Mouse (Mus musculus) neural tube, embryonic 11.5 days (tissue): ENCODE measurements around the gene Lpp. TPM values are rescaled to one million over a fixed set of nuclear protein-coding genes. Genes with fewer than 3 reads are reported as not detected.

Experiments
- ATAC-seq: fragments of 200-750 bp; cut with Nextera tagmentation; 2 replicates; pipeline ENCODE4 v1.8.0; 2017; ENCODE audit warnings: moderate number of reproducible peaks, mild to moderate bottlenecking, moderate TSS enrichment, moderate library complexity; ENCODE audit not compliant: insufficient read depth, low FRiP score, low TSS enrichment
- DNase-seq: peaks from one replicate; pipeline ENCODE4 v3.0.0-alpha.2; 2015; ENCODE audit warnings: low spot score
- H3K27ac ChIP-seq: fragments of 300-500 bp; sonication (generic); 2 replicates; pipeline ENCODE4 v1.5.1; 2014; ENCODE audit warnings: low read depth, mild to moderate bottlenecking, low read length
- H3K27me3 ChIP-seq: fragments of 300-500 bp; sonication (generic); 2 replicates; pipeline ENCODE4 v1.6.1; 2014; ENCODE audit warnings: mild to moderate bottlenecking, low read length, mixed read lengths; ENCODE audit not compliant: control insufficient read depth, insufficient read depth
- H3K36me3 ChIP-seq: fragments of 300-500 bp; sonication (generic); 2 replicates; pipeline ENCODE4 v1.6.1; 2014; ENCODE audit warnings: mild to moderate bottlenecking, low read length, moderate library complexity, mixed read lengths; ENCODE audit not compliant: control insufficient read depth, insufficient read depth
- H3K4me1 ChIP-seq: fragments of 300-500 bp; sonication (generic); 2 replicates; pipeline ENCODE4 v1.6.1; 2014; ENCODE audit warnings: low read length, mixed read lengths; ENCODE audit not compliant: control insufficient read depth, insufficient read depth
- H3K4me2 ChIP-seq: fragments of 300-500 bp; sonication (generic); 2 replicates; pipeline ENCODE4 v1.6.1; 2014; ENCODE audit warnings: low read depth, mild to moderate bottlenecking, moderate library complexity
- H3K4me3 ChIP-seq: fragments of 300-500 bp; sonication (generic); 2 replicates; pipeline ENCODE4 v1.5.1; 2014; ENCODE audit warnings: low read depth, low read length
- H3K9ac ChIP-seq: fragments of 300-500 bp; sonication (generic); 2 replicates; pipeline ENCODE4 v1.6.1; 2014; ENCODE audit warnings: mild to moderate bottlenecking, low read length
- H3K9me3 ChIP-seq: fragments of 300-500 bp; sonication (generic); 2 replicates; pipeline ENCODE4 v1.6.1; 2016; ENCODE audit warnings: low read length; ENCODE audit not compliant: control insufficient read depth
- WGBS: fragments of 180-500 bp; shearing (Covaris S2); extraction: QIAGEN DNeasy Blood & Tissue Kit; methylation state at CpG from one replicate; pipeline ENCODE4 v1.1.7; 2014; 5-methylcytosine and 5-hydroxymethylcytosine counted together
- polyA plus RNA-seq: library from polyadenylated mRNA; unstranded; fragments of >200 nt; fragmentation: Nextera tagmentation; extraction: Ambion mirVana; gene quantifications from 2 replicates; pipeline ENCODE4 v1.2.1, GENCODE M21; 2014

Gene Lpp
- polyA plus RNA-seq, 1 experiment from 2014 or later = 21.7 TPM

DNA sequence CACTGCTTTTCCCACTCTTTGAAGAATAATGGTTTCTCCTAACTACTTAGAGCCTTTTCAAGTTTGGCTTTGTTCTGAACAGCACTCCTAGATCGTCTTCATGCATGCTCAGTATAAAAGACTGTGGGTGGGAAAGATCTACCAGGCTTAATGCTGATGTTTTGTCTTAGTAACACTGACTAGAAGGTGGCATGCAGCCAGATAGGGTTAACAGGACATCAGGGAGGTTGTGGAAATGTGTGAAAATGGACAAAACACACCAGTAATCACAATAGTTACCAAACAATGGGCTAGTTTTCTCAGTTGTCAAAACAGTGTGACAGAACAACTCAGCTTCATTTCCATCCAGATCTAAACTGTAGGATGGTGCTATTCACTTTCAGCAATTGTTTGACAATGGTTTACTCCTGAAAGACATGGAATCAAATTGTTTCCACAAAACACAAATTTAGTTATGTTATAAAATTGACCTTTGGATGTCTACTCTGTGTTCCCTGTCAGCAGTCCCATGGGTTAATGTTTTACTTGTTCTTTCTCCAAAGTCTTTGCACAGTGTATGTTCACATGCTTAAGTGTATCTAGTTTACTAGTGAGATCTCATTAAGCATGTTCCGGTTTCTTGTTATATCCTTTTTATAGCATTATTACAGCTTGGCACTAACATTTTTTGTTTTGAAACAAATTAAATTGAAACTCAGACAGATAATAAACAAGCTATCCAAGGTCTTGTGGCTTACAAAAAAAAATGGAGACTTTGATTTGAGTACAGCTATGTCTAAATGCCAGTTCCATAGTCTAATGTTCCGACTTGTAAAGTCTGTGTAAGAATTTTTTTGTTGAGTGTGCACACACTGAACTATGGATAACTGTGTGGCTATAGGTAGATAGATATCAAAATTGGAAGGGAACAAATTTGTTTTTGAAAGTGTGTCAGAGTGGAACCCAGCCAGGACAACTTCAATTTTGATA is 229.2 kb downstream of the Lpp start:
- H3K27ac ChIP-seq = no peak overlapping the region
- H3K4me3 ChIP-seq = no peak overlapping the region
- DNase-seq (no peak), ATAC-seq (no peak)
- no peaks in the 10 kb centered on the region; the same call in 1 of the 2 replicates for H3K9me3 ChIP-seq
- 71% methylated on average over 3 of the region's 3 CpGs for WGBS
- no peak overlapping the region for H3K4me2 ChIP-seq
- no peaks in the 10 kb centered on the region for H3K36me3 ChIP-seq
- H3K9ac ChIP-seq = no peak overlapping the region
- no peaks in the 10 kb centered on the region for H3K27me3 ChIP-seq
- no peaks in the 10 kb centered on the region for H3K4me1 ChIP-seq

GRCm38 (mm10) chr16:24624335-24624734 is 231.0 kb downstream of the Lpp start:
- H3K4me3 ChIP-seq = no peak overlapping the region
- no peak overlapping the region for H3K27ac ChIP-seq
- no peak overlapping the region for H3K4me2 ChIP-seq
- H3K9ac ChIP-seq = no peak overlapping the region
- H3K9me3 ChIP-seq = no peaks in the 10 kb centered on the region; the same call in 1 of the 2 replicates
- 74% methylated on average over 5 of the region's 5 CpGs for WGBS
- no peak for ATAC-seq
- H3K36me3 ChIP-seq = no peaks in the 10 kb centered on the region
- H3K27me3 ChIP-seq = no peaks in the 10 kb centered on the region
- DNase-seq = no peak
- H3K4me1 ChIP-seq = no peaks in the 10 kb centered on the region

- 94% methylated on average over 5 of the region's 5 CpGs for WGBS
- Histone ChIP-seq H3K9ac (no peak overlapping the region), H3K4me3 (no peak overlapping the region), H3K9me3 (no peaks in the 10 kb centered on the region; the same call in 1 of the 2 replicates), H3K27ac (no peak overlapping the region), H3K36me3 (no peaks in the 10 kb centered on the region), H3K4me2 (no peak overlapping the region), H3K4me1 (no peaks in the 10 kb centered on the region), H3K27me3 (no peaks in the 10 kb centered on the region)
- ATAC-seq (no peak), DNase-seq (no peak)
Measured at GRCm38 (mm10) chr16:24625576-24625975, 232.3 kb downstream of the Lpp start.

- no peaks in the 10 kb centered on the region for H3K4me1 ChIP-seq
- no peaks in the 10 kb centered on the region for H3K36me3 ChIP-seq
- WGBS = 93% methylated on average over 1 of the region's 1 CpGs
- H3K27me3 ChIP-seq = no peaks in the 10 kb centered on the region
- no peak overlapping the region for H3K27ac ChIP-seq
- no peak overlapping the region for H3K4me3 ChIP-seq
- no peak for ATAC-seq
- H3K9ac ChIP-seq = no peak overlapping the region
- DNase-seq = no peak
- H3K4me2 ChIP-seq = no peak overlapping the region
- no peaks in the 10 kb centered on the region for H3K9me3 ChIP-seq
Measured at GRCm38 (mm10) chr16:24628779-24629178, 235.5 kb downstream of the Lpp start.

DNA sequence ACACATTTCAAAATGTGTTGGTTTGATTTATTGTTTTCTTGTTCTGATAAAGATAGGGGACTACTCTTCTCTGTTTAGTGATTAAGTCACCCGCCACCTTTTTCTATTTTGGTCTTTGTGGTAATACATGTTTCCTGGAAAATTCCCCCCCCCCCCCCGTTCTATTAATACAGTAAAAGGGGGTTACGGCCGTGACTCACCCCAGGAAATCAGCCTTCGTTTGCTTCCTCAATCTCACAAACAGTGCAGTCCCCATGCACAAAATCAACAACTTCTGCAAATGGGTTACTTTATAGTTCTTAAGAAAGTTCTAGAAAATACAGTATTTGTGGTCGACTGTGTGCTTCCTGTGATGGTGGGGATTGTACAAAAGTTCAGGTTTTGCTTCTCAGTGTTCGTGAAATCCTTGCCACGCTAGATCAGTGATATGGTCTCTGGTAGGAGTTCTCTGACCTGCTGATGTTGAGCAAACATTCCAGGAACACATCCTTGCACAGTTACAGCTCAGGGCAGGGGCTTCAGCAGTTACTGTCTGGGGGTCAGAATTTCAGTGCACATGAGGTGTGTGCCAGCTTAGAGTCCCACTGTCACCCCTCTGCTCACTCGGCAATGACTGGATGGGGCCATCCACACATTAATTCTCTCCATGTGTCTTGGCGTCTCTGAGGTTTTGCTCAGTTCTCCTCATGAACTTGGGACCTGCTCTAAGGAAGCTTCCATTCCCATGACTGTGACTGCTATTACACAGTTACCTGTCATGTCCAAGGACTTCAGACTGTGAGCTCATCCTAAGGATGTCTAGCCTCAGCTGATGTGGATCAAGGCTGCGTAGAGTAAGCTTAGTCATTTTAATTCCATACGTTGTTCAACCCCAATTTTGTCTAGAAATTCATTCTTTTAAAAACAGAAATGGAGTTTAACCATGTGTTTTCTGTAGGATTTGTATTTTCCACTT is 236.2 kb downstream of the Lpp start:
- ATAC-seq (no peak), DNase-seq (no peak)
- Histone ChIP-seq H3K4me2 (no peak overlapping the region), H3K27me3 (no peaks in the 10 kb centered on the region), H3K36me3 (no peaks in the 10 kb centered on the region), H3K9ac (no peak overlapping the region), H3K9me3 (no peaks in the 10 kb centered on the region), H3K4me3 (no peak overlapping the region), H3K4me1 (no peaks in the 10 kb centered on the region), H3K27ac (no peak overlapping the region)
- WGBS = 84% methylated on average over 12 of the region's 12 CpGs

- Histone ChIP-seq H3K4me2 (no peak overlapping the region), H3K36me3 (no peaks in the 10 kb centered on the region), H3K4me3 (no peak overlapping the region), H3K4me1 (no peaks in the 10 kb centered on the region), H3K9ac (no peak overlapping the region), H3K27ac (no peak overlapping the region), H3K27me3 (no peaks in the 10 kb centered on the region), H3K9me3 (no peaks in the 10 kb centered on the region)
- WGBS = 86% methylated on average over 7 of the region's 7 CpGs
- DNase-seq = no peak
- ATAC-seq = no peak
Measured at GRCm38 (mm10) chr16:24635381-24635919, 242.1 kb downstream of the Lpp start.

DNA sequence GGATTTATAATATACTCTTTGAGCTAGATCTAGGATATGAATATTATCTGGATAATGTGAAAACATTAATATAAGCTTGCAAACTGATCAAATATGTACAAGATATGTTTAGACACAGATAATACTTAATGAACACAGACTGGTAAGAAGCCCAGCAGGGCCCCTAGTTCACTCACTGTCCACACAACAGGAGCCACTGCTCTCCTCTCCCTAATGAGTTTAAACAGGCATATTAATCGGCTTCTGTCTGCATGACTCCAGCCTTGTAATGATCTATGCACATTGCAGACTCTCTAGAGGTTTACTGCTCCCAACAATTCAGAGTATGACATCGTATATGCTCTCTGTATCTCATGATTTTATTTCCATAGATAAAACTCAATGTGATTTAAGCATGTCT is 243.6 kb downstream of the Lpp start:
- Histone ChIP-seq H3K9me3 (no peaks in the 10 kb centered on the region), H3K36me3 (no peaks in the 10 kb centered on the region), H3K4me3 (no peak overlapping the region), H3K4me1 (no peaks in the 10 kb centered on the region), H3K4me2 (no peak overlapping the region), H3K27ac (no peak overlapping the region), H3K27me3 (no peaks in the 10 kb centered on the region), H3K9ac (no peak overlapping the region)
- 86% methylated on average over 2 of the region's 2 CpGs for WGBS
- ATAC-seq = no peak
- DNase-seq = no peak

- no peaks in the 10 kb centered on the region for H3K4me1 ChIP-seq
- WGBS = 87% methylated on average over 9 of the region's 9 CpGs
- ATAC-seq (no peak), DNase-seq (no peak)
- H3K4me3 ChIP-seq = no peak overlapping the region
- H3K9me3 ChIP-seq = no peaks in the 10 kb centered on the region
- H3K27ac ChIP-seq = no peak overlapping the region
- H3K36me3 ChIP-seq = no peaks in the 10 kb centered on the region
- no peaks in the 10 kb centered on the region for H3K27me3 ChIP-seq
- no peak overlapping the region for H3K9ac ChIP-seq
- no peak overlapping the region for H3K4me2 ChIP-seq
Measured at GRCm38 (mm10) chr16:24641003-24641797, 247.9 kb downstream of the Lpp start.
